Mouse (Mus musculus) ES-E14 (cell line): ENCODE measurements at regions not wholly inside any gene's neighbourhood (a gene's known extent, or its start where the extent isn't known, plus 50 kb on each side); places are given as distances from the start of the nearest gene placed in this dataset.

ENCODE experiments used
- DNase-seq: peaks from one replicate; pipeline ENCODE4 v3.0.0-alpha.2; 2013; ENCODE audit warnings: low read depth, low spot score
- H3K27ac ChIP-seq: 2 replicates; pipeline ENCODE4 v1.5.1; 2012; ENCODE audit warnings: low read depth, mild to moderate bottlenecking, low read length, moderate library complexity, mixed read lengths; ENCODE audit not compliant: poor library complexity, insufficient read depth, severe bottlenecking
- H3K36me3 ChIP-seq: 2 replicates; pipeline ENCODE4 v1.6.1; 2012; ENCODE audit warnings: mild to moderate bottlenecking, low read length, moderate library complexity, mixed read lengths; ENCODE audit not compliant: control insufficient read depth, poor library complexity, insufficient read depth, severe bottlenecking
- H3K4me1 ChIP-seq, 2 experiments: fragments of 150-350 bp in 1 of 2; sonication (generic) in 1 of 2; 2 replicates each; pipeline ENCODE4 v1.6.1; 2012; ENCODE audit warnings: low read length in 2 of 2, mild to moderate bottlenecking in 1 of 2, mixed read lengths in 1 of 2; ENCODE audit not compliant: control insufficient read depth in 2 of 2, insufficient read depth in 2 of 2, poor library complexity in 1 of 2
- H3K4me3 ChIP-seq, 2 experiments: fragments of 150-350 bp in 1 of 2; sonication (generic) in 1 of 2; 2 replicates each; pipeline ENCODE4 v1.5.1; 2012; ENCODE audit warnings: low read length in 2 of 2, low read depth in 1 of 2, mild to moderate bottlenecking in 1 of 2, mixed read lengths in 1 of 2; ENCODE audit not compliant: insufficient read depth in 1 of 2, poor library complexity in 1 of 2, severe bottlenecking in 1 of 2
- H3K9ac ChIP-seq: 2 replicates; pipeline ENCODE4 v1.6.1; 2012; ENCODE audit warnings: low read depth, mild to moderate bottlenecking, low read length, mixed read lengths; ENCODE audit not compliant: poor library complexity, insufficient read depth, severe bottlenecking
- H3K9me3 ChIP-seq: fragments of 150-350 bp; sonication (generic); 2 replicates; pipeline ENCODE4 v1.6.1; 2012; ENCODE audit warnings: low read depth, mild to moderate bottlenecking, low read length; ENCODE audit not compliant: control insufficient read depth, insufficient read depth
- CHD2 ChIP-seq: IDR thresholded peaks from 2 replicates; pipeline ENCODE4 v1.6.1; 2014; ENCODE audit warnings: mild to moderate bottlenecking, low read depth, low read length, inconsistent platforms
- HCFC1 ChIP-seq: IDR thresholded peaks from 2 replicates; pipeline ENCODE4 v1.6.1; 2012; ENCODE audit warnings: low read length, inconsistent platforms, borderline replicate concordance; ENCODE audit not compliant: insufficient read depth
- MAFK ChIP-seq: IDR thresholded peaks from 2 replicates; pipeline ENCODE4 v1.6.1; 2014; ENCODE audit warnings: mild to moderate bottlenecking, low read depth, low read length, inconsistent platforms; ENCODE audit not compliant: insufficient read depth
- ZC3H11A ChIP-seq: IDR thresholded peaks from 2 replicates; pipeline ENCODE4 v1.6.1; 2012; ENCODE audit warnings: low read depth, mild to moderate bottlenecking, inconsistent platforms, low read length, borderline replicate concordance
- ZNF384 ChIP-seq: IDR thresholded peaks from 2 replicates; pipeline ENCODE4 v1.6.1; 2012; ENCODE audit warnings: low read depth, low read length, inconsistent platforms
- in situ Hi-C, 2 experiments: fragments of 600-800 bp; cut with MboI; formaldehyde crosslinking; loops; one replicate each; pipeline ENCODE4 v1.15.1; 2025; ENCODE audit warnings: low sequenced_read_pairs in 2 of 2, inconsistent platforms in 1 of 2; ENCODE audit not compliant: unreplicated experiment in 2 of 2

DNA sequence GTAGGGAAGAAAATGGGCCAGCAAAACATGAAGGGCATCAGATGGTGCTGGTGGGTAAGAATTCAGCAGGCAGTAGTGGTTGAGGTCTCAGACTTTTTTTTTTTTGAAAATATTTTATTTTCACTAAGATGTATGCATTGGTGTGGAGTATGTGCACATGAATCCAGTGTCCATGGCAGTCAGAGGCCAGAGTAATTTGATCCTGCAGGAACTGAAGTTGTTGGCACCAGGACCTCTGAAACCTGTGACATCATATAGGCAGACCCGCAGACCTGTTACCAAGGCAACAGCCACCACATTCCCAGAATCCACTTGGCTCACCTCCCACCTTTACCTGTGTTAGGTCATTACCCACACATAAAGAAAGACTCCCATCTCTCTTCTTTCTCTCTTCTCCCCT, 207.2 kb upstream of the Megf9 start:
- no peak for DNase-seq
- Histone ChIP-seq H3K36me3 (no peaks in the 10 kb centered on the region), H3K9ac (no peak overlapping the region), H3K27ac (no peak overlapping the region), H3K4me3 (no peak overlapping the region), H3K4me1 (no peaks in the 10 kb centered on the region), H3K9me3 (no peaks in the 10 kb centered on the region)
- TF ChIP-seq ZNF384 (no peak), CHD2 (no peak), ZC3H11A (no peak), HCFC1 (no peak), MAFK (no peak)
- in situ Hi-C loops = no loop called here

- in situ Hi-C loops = no loop called here
- H3K36me3 ChIP-seq = no peaks in the 10 kb centered on the region
- H3K4me3 ChIP-seq = no peak overlapping the region
- no peak overlapping the region for H3K27ac ChIP-seq
- no peaks in the 10 kb centered on the region for H3K9me3 ChIP-seq
- no peak for DNase-seq
- H3K9ac ChIP-seq = no peak overlapping the region
- TF ChIP-seq MAFK = no peak
- no peak for TF ChIP-seq HCFC1
- TF ChIP-seq ZNF384 = no peak
- TF ChIP-seq ZC3H11A = no peak
- TF ChIP-seq CHD2 = no peak
- H3K4me1 ChIP-seq = no peaks in the 10 kb centered on the region
Observed at GRCm38 (mm10) chr4:70741121-70741520, 206.3 kb upstream of the Megf9 start.

GRCm38 (mm10) chr4:70709126-70709689, 174.4 kb upstream of the Megf9 start:
- DNase-seq = no peak
- Histone ChIP-seq H3K9me3 (no peaks in the 10 kb centered on the region), H3K27ac (no peak overlapping the region), H3K4me3 (no peak overlapping the region), H3K4me1 (no peaks in the 10 kb centered on the region), H3K36me3 (no peaks in the 10 kb centered on the region), H3K9ac (no peak overlapping the region)
- in situ Hi-C loops = no loop called here
- TF ChIP-seq MAFK (no peak), CHD2 (no peak), ZNF384 (no peak), HCFC1 (no peak), ZC3H11A (no peak)

DNA sequence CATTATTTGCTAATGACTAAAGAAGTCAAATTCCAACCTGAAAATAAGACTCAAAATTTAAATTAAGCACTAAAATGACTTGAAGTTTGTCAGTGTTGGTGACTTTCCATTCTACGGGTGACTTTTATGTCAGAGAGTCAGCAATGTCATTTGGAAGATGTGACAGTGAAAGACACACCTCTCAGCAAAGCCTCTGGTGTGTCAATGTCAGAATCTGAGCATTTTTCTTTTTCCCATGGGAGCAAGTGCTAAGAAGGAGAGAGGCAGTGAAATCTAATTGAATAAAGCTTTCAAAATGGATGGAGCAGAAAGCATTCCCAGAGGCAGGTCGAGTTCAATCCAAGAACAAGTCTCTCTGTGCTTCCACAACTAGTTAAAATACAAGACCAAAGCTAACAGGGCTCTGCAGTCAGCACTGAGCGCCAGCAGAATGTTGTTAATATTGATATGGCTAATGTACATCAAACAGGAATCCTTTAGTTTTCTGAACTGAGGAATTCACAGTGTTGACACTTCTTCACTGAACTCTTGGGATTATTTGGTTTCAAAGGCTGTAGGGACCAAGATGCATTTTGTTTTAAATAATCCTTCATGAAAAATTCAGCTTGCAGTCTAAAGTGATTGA, 170.4 kb upstream of the Megf9 start:
- no peak for TF ChIP-seq HCFC1
- TF ChIP-seq ZC3H11A = no peak
- no peak for TF ChIP-seq MAFK
- no peak for TF ChIP-seq ZNF384
- TF ChIP-seq CHD2 = no peak
- no peak for DNase-seq
- in situ Hi-C loops = no loop called here
- no peaks in the 10 kb centered on the region for H3K9me3 ChIP-seq
- no peak overlapping the region for H3K27ac ChIP-seq
- H3K9ac ChIP-seq = no peak overlapping the region
- H3K4me3 ChIP-seq = no peak overlapping the region
- H3K4me1 ChIP-seq = no peaks in the 10 kb centered on the region
- H3K36me3 ChIP-seq = no peaks in the 10 kb centered on the region

DNA sequence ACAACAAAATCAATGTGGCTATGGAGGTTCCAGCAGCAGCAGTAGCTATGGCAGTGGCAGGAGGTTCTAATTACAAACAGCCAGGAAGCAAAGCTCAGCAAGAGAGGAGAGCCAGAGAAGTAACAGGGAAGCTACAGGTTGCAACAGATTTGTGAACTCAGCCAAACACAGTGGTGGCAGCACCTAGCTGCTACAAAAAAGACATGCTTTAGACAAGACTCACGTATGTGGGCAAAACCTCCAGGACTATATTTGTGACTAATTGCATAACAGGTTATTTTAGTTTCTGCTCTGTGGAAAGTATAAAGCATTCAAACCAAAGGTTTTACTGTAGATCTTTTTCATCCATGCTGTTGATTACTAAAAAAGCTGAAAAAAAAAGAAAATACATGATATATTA, 166.1 kb upstream of the Megf9 start:
- H3K9me3 ChIP-seq = no peaks in the 10 kb centered on the region

More for the DNA sequence above, 166.1 kb upstream of the Megf9 start:
- TF ChIP-seq CHD2 (no peak), HCFC1 (no peak), ZNF384 (no peak), MAFK (no peak), ZC3H11A (no peak)
- Histone ChIP-seq H3K9ac (no peak overlapping the region), H3K36me3 (no peaks in the 10 kb centered on the region), H3K27ac (no peak overlapping the region), H3K4me1 (no peaks in the 10 kb centered on the region), H3K4me3 (no peak overlapping the region)
- in situ Hi-C loops = no loop called here
- DNase-seq = no peak
